ENCODE assay signal across 21 mouse cellular contexts in genomic region chr19:46979781-46980105, GRCm38 (mm10). TPM values are rescaled to one million over a fixed set of nuclear protein-coding genes. Genes with fewer than 3 reads are reported as not detected.
DNase-seq lines count a peak whose midpoint lies in the region; ATAC-seq and TF ChIP-seq lines count a peak whose summit lies in the region.
"Had no signal": no experiment of that assay in that cellular context is flagged by ENCODE, and none has a peak within 500 bp of the region (broad histone marks: within the 10 kb centered on the region; RNA-seq: fewer than 3 reads in every experiment).

No protein-coding gene starts in this region.

- no peaks in the 10 kb centered on the region for H3K9me3 ChIP-seq in kidney, embryonic 15.5 days (replicated peaks)
- H3K9me3 ChIP-seq: heart, embryonic 10.5 days; limb, embryonic 15.5 days; midbrain, embryonic 13.5 days had no signal

- H3K27me3 ChIP-seq in kidney, embryonic 15.5 days: no peaks in the 10 kb centered on the region
- H3K27me3 ChIP-seq: limb, embryonic 15.5 days; midbrain, embryonic 13.5 days had no signal

- no peak for TF ChIP-seq POLR2A in bone marrow, adult 2 months (IDR thresholded peaks at IDR 0.05; ENCODE audit: borderline replicate concordance, control insufficient read depth, low read depth, low read length)

- H3K4me2 ChIP-seq in kidney, embryonic 15.5 days: no peak overlapping the region
- H3K4me2 ChIP-seq: hindbrain, embryonic 14.5 days; limb, embryonic 15.5 days; lung, embryonic 14.5 days; midbrain, embryonic 13.5 days had no signal

- no peak overlapping the region for H3K27ac ChIP-seq in kidney, embryonic 15.5 days
- peak overlapping the region; percentile 83 for H3K27ac ChIP-seq in bone marrow, adult 2 months (ENCODE audit: control insufficient read depth, insufficient read depth, low read depth, low read length, poor library complexity)
- H3K27ac ChIP-seq: heart, embryonic 10.5 days; hindbrain, embryonic 14.5 days; limb, embryonic 15.5 days; midbrain, embryonic 13.5 days had no signal

- peak; percentile 42 for DNase-seq in kidney, adult 18-20 months
- peak; percentile 32 for DNase-seq in 416B (ENCODE audit: low read depth)
- peak; percentile 58 to 76 for DNase-seq in kidney, postnatal 36 days
- no peak for DNase-seq in spleen, adult 12 weeks (ENCODE audit: low spot score)
- no peak for DNase-seq in layer of hippocampus, postnatal 14 days (ENCODE audit: low spot score in 2 of 2)
- no peak for DNase-seq in urinary bladder, postnatal 14 days (ENCODE audit: low spot score)
- DNase-seq: cerebellum, adult 9-10 months; lung, embryonic 14.5 days; lung, postnatal 4 days; spleen, adult 18-20 months; thymus, postnatal 36 days had no signal

- WGBS in kidney, embryonic 15.5 days: 81% methylated on average over 3 of the region's 3 CpGs
- WGBS in bone marrow, adult 2 months: 56% methylated on average over 3 of the region's 3 CpGs

- no peak for ATAC-seq in kidney, embryonic 15.5 days (replicated peaks; ENCODE audit: low FRiP score)
- ATAC-seq: forebrain, embryonic 14.5 days; midbrain, embryonic 13.5 days had no signal

- H3K4me1 ChIP-seq in kidney, embryonic 15.5 days: peaks cover 40% of the 10 kb centered on the region
- peaks cover 10% of the 10 kb centered on the region; the same call in 1 of the 2 replicates for H3K4me1 ChIP-seq in bone marrow, adult 2 months (ENCODE audit: control insufficient read depth, insufficient read depth, low read length)

- H3K9ac ChIP-seq in kidney, embryonic 15.5 days: no peak overlapping the region
- H3K9ac ChIP-seq: hindbrain, embryonic 14.5 days; limb, embryonic 15.5 days; lung, embryonic 14.5 days; midbrain, embryonic 13.5 days had no signal

- H3K4me3 ChIP-seq in kidney, embryonic 15.5 days (replicated peaks): no peak overlapping the region
- no peak overlapping the region for H3K4me3 ChIP-seq in bone marrow, adult 2 months (replicated peaks; ENCODE audit: control insufficient read depth, low read depth, low read length)
- H3K4me3 ChIP-seq: erythroblast, embryonic 14.5 days; heart, embryonic 10.5 days; limb, embryonic 15.5 days; midbrain, embryonic 13.5 days had no signal

- H3K36me3 ChIP-seq in kidney, embryonic 15.5 days: no peaks in the 10 kb centered on the region
- H3K36me3 ChIP-seq: heart, embryonic 10.5 days; limb, embryonic 15.5 days; midbrain, embryonic 13.5 days had no signal

- no peak for TF ChIP-seq CTCF in bone marrow, adult 2 months (IDR thresholded peaks at IDR 0.05; ENCODE audit: control insufficient read depth, insufficient read depth, low read length)

RNA-seq across cellular contexts. Expression of gene Ina, which starts 34.8 kb away (rescaled TPM):
- polyA plus RNA-seq in kidney, embryonic 15.5 days (2015; fragmentation: Nextera tagmentation; extraction: Ambion mirVana): 1.8 and 4.4 TPM in 2 replicates
- polyA plus RNA-seq in bone marrow, adult 2 months (2011; ENCODE audit: insufficient read depth, insufficient read length, low replicate concordance, missing spikeins): not detected in 2 replicates
- 100 to 1,000 TPM; 185 to 190 TPM for total RNA-seq in layer of hippocampus, postnatal 14 days (2021)
- total RNA-seq: gastrocnemius, postnatal 25 days; heart, postnatal 25 days had no signal
- polyA plus RNA-seq: erythroblast, embryonic 14.5 days had no signal

RNA-seq across cellular contexts. Expression of gene Nt5c2, which starts 35.2 kb away (rescaled TPM):
- 79.6 and 81.5 TPM in 2 replicates for polyA plus RNA-seq in kidney, embryonic 15.5 days (2015; fragmentation: Nextera tagmentation; extraction: Ambion mirVana)
- polyA plus RNA-seq in bone marrow, adult 2 months (2011; ENCODE audit: insufficient read depth, insufficient read length, low replicate concordance, missing spikeins): 21.9 and 39.2 TPM in 2 replicates
- total RNA-seq in layer of hippocampus, postnatal 14 days (2021): 10 to 100 TPM; 68.8 to 69.3 TPM

Comparison
In these comparisons a context has a peak if more than half of its experiments do, and no peak if none do; other contexts are left out.
1. DNase-seq: peak in kidney, adult 18-20 months (single experiment), 416B (single experiment) and kidney, postnatal 36 days (2 of 2); none in spleen, adult 12 weeks (single experiment), layer of hippocampus, postnatal 14 days (0 of 2) and urinary bladder, postnatal 14 days (single experiment).